Mouse (Mus musculus) thymus, postnatal 0 days (tissue): ENCODE results near the gene Sucla2. TPM values are rescaled to one million over a fixed set of nuclear protein-coding genes. Genes with fewer than 3 reads are reported as not detected.
"Not testable (repeated sequence)": the region's sequence is repeated elsewhere in the genome, so short reads cannot be mapped to it uniquely, and the experiment has no call there.

ENCODE experiments used
- DNase-seq: peaks from one replicate; pipeline ENCODE4 v3.0.0-alpha.2; 2015; ENCODE audit warnings: low spot score
- polyA plus RNA-seq: library from polyadenylated mRNA; unstranded; fragments of >200 nt; fragmentation: Nextera tagmentation; extraction: Ambion mirVana; gene quantifications from 2 replicates; pipeline ENCODE4 v1.2.1, GENCODE M21; 2015

The Sucla2 gene
- polyA plus RNA-seq, 1 experiment from 2014 or later: 90.3 TPM

GRCm38 (mm10) chr14:73509765-73510423 is 15.2 kb upstream of the Sucla2 start, which contains the start of gene Med4:
Gene Med4 (plus strand): TSS chr14:73510025.
- peak; percentile 92 for DNase-seq

- DNase-seq: no peak
These were observed 983 bp upstream of the Sucla2 start for GRCm38 (mm10) chr14:73524136-73524535.

GRCm38 (mm10) chr14:73528661-73529060 is 3.5 kb downstream of the Sucla2 start:
- DNase-seq: not testable (repeated sequence)

DNA sequence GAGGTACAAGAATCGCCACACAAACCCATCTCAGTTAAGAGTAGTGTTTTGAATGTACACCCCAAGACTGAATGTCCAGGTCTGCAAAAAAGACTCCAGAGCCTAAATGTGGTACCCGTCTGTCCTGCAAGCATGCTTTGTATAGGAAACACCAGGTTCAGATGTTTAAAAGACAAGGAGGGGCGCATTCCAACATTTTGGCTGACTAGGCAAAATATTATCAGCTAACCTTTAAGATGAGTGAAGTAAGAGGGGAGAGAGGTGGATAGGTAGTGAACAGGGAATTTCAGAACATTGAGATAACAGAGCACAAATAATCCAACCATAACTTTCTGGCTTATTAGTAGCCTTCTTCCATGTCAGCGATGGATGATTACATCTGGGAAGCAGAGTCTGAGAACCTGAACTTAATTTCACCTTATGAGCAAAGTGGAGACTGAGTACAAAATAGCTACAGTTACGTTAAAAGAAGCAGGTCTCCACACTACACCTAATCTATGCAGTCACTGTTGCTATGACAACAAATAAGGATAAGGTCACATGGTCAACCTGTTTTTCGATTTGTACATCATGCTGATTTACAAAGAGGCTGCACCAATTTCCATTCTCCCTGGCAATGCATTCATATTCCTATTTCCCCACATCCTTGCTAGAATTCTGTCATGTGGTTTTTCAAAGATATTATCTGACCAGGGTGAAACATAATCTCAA is 8.8 kb downstream of the Sucla2 start:
- no peak for DNase-seq

DNA sequence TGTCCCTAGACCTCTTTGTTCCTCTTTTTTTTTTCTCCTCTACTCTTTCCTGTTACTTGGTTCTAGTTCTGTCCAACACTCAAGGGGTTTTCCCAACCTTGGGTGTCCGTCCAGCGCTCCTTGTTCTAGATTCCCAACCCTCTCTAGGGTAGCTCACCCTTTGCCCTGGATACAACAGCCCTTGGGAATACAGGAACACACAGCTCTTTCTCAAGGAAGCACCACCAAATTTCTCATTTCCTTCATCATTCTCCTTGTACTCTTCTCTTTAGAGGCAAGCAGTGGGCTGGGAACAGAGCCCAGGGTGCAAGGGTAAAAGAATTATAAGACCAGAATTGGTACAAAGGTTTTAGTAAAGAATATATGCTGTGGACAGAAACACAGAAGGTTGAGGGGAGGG is 10.5 kb downstream of the Sucla2 start:
- DNase-seq: no peak

GRCm38 (mm10) chr14:73543781-73544180 is 18.7 kb downstream of the Sucla2 start:
- no peak for DNase-seq

DNA sequence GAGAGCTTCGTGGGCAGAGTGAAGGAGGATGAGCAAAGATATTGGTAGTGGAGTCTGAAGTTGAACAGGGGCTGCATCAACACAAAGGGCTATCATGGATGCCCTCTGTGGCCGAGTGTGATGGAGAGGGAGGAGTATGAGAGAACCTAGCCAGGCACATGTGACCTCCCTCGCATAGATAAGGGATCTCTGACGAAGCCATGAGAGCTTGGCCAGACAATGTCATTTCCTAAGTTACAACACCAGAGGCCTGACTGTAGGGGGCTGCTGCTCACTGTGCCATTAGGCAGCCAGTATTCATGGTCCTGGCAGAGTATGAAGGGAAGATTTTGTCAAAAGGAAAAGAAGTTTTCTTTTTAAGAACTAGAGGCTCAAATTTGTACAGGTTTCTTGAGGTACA is 21.9 kb downstream of the Sucla2 start:
- no peak for DNase-seq

GRCm38 (mm10) chr14:73548051-73548450 is 22.9 kb downstream of the Sucla2 start, which contains the start of gene Nudt15:
Gene Nudt15 (minus strand): TSS chr14:73548242.
- no peak for DNase-seq

DNA sequence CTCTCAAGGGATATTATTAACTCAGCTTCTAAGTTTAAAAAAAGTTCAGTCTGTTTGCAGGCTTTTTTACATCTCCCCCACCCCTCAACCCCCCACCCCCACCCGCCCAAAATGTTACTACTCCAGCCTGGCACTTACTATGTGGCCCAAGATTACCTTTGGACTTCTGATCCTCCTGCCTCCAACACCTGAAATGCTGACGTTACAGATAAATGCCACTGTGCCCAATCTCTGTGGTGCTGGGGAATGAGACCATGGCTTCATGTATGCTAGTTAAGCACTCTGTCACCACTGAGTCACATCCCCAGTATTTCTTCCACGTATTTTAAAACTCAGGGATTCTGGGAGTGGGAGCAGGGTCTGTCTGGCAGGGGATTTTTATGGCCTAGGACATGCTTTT is 25.2 kb downstream of the Sucla2 start:
- no peak for DNase-seq

- no peak for DNase-seq
These were observed 25.6 kb downstream of the Sucla2 start for GRCm38 (mm10) chr14:73550732-73551131.

DNA sequence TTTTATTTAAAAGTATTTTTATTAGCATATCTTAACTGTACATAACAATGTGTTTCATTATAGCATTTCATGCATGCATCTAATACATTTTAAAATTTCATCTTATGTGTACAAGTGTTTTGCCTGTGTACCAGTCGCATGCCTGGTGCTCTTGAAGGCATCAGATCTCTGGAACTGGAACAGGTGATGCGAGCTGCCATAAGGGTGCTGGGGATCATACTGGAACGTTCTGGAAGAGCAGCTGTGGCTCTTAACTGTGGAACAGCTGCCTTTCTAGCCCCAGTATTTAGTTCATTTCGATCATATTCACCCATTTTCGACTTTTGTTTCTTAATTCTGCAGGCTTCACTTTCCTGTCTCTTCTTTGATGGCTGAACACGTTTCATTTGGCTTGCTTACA is 26.0 kb downstream of the Sucla2 start:
- DNase-seq: no peak

DNA sequence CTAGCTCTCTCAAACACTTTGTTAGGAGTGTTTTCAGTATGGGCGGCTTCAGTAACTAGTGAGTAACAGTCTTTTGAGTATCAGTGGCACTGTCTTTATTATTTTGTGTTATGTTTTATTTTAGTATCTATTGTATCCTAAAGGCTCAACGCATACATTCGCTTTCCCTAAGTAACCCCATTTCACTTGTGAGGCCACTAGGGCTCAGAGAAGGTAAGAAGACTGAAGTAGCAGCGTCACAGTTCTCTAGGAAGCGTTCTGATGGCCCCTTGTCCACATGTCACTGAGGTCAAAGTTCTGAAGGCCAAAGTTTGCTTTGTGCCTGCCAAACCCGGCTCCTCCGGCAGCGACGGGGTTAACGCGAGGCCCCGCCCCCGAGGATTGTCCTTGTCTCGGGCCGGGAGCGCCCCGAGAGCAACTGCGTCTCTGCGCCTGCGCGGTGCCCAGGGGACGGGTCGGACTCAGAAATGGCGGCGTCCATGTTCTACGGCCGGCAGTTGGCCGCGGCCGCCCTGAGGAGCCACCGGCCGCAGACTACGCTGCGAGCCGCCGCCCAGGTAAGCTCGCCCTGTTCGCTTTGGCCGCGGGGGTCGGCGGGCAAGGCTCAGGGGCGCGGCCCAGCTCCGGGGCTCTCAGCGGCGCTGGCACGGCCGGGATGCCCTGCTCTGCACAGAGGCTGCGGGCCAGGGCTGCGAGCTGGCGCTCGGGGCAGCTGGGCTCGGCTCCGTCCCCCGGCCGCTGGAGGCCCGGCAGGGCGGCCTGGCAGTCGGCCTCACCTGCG is 27.4 kb downstream of the Sucla2 start:
- peak; percentile 92 for DNase-seq

DNA sequence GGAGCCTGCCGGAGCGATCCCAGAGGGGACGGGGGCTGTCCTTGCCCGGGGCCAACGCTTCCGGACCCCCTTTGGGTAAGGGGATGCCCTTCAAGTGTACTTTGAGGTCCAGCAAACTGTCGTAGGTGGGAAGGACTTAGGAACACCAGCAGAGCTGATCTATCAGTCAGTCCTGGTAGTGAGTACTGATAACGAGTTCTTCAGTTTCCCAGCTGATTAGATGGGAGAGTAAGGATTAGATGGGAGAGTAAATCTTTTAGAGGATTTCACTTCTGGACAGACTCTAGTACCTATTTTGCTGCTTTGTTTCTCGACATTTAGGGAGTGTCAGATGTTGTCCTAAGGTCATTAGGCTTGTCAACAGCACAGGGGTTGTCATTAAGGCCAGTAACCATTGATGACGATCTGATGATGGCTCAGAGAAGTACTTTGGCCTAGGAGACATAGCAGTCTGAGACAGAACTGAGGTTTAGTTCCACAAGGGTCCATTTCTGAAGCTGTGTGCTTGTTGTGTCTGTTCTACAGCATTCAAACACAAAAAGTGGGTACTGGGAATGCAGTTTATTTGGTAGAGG is 28.1 kb downstream of the Sucla2 start:
- no peak for DNase-seq

DNA sequence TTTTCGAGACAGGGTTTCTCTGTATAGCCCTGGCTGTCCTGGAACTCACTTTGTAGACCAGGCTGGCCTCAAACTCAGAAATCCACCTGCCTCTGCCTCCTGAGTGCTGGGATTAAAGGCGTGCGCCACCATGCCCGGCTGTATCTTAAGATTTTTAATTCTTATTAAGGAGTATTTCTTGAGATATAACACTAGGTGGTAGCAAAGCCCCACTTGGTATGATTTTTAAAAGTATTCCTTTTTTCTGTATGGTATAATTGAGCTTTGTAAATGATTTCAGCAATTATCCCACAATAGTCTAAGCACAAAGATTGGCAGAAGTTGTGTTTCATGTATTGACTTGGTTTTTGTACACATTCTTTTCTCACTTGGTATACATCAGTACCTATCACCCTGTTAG is 44.7 kb downstream of the Sucla2 start:
- not testable (repeated sequence) for DNase-seq

DNA sequence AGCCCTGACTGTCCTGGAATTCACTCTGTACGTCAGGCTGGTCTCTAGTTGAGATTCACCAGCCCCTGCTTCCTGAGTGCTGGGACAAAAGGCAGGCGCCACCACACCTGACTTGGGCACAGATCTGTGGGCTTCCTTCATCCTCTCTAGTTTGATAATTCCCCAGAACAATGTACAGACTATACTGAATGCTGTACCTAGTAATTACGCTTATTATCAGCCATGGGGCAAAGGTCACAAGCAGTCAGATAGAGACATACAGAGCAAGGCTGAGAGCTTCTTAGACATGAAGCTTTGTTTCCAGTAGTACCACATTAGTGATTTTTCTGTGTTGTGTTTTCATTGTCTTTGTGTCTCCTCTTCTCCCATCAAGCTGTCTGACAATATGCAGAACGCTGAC is 46.0 kb downstream of the Sucla2 start:
- no peak for DNase-seq

GRCm38 (mm10) chr14:73574053-73574452 is 48.9 kb downstream of the Sucla2 start:
- DNase-seq: no peak

GRCm38 (mm10) chr14:73576336-73576735 is 51.2 kb downstream of the Sucla2 start:
- DNase-seq: no peak

- DNase-seq: peak; percentile 5
These were observed 63.0 kb downstream of the Sucla2 start for GRCm38 (mm10) chr14:73588080-73588479.

DNA sequence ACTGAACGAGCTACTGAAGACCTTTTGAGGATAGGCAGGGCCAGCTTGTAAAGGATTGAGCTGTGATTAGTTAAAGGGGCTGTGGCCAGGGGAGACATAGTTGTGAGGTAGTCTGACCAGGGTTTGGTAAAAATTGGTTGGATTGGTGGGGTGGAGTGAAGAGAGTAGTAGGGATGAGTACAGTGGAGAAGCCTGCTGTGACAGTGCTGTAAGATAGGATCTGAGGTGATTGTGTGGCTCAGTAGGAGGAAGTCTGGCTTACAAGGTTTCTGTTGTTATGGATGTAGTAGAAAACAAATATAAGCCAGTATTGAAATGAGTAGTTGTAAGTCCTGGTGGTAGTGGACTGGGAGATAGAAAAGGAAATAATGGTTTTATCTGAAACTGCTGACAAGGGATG is 67.0 kb downstream of the Sucla2 start:
- DNase-seq: no peak

DNA sequence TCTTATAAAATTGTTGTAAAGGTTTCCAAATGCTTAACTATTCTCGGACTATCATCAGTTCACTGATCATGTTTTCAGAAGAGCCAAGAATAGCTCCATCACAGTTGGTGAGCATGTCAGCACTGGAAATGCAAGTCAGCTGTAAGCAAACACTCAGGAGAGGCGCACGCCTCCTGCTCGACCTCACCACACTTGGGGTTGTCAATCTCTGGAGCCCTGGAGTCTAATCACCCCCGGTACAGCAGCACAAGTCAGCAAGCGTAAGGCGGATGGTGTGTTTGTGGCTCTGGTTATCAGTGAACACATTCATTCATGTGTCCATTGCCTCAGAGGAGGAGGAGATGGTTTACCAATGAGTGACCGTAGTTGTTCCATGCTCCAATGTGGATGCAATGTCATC is 74.6 kb downstream of the Sucla2 start:
- no peak for DNase-seq

- no peak for DNase-seq
These were observed 82.6 kb downstream of the Sucla2 start for GRCm38 (mm10) chr14:73607732-73608131.
